Mouse (Mus musculus): ENCODE measurements around the gene Bricd5. TPM values are rescaled to one million over a fixed set of nuclear protein-coding genes. Genes with fewer than 3 reads are reported as not detected.

The Bricd5 gene
- polyA plus RNA-seq, 1 experiment from 2014 or later, result 0.68 TPM

GRCm38 (mm10) chr17:24477985-24478600, 4.4 kb downstream of the Bricd5 start:
- 57% methylated on average over 11 of the region's 11 CpGs for WGBS
- Histone ChIP-seq H3K9ac (replicated peaks; ENCODE audit: low read depth, low read length) (peak overlapping the region; percentile 78), H3K27ac (ENCODE audit: low read depth, low read length) (0 out of 2 replicates have a peak overlapping the region, but pooled peaks have one; percentile 34), H3K27me3 (ENCODE audit: control insufficient read depth, insufficient read depth, low read length) (no peaks in the 10 kb centered on the region), H3K9me3 (ENCODE audit: control insufficient read depth, low read length) (no peaks in the 10 kb centered on the region), H3K4me1 (ENCODE audit: control insufficient read depth, insufficient read depth, low read length) (peaks cover 17% of the 10 kb centered on the region), H3K4me3 (ENCODE audit: low read depth, low read length) (peak overlapping the region; percentile 70), H3K4me2 (ENCODE audit: low read depth, low read length) (peak overlapping the region; percentile 75), H3K36me3 (ENCODE audit: control insufficient read depth, insufficient read depth, low read length) (peaks cover 29% of the 10 kb centered on the region)
- ATAC-seq (ENCODE audit: low read depth), result peak; percentile 23

DNA sequence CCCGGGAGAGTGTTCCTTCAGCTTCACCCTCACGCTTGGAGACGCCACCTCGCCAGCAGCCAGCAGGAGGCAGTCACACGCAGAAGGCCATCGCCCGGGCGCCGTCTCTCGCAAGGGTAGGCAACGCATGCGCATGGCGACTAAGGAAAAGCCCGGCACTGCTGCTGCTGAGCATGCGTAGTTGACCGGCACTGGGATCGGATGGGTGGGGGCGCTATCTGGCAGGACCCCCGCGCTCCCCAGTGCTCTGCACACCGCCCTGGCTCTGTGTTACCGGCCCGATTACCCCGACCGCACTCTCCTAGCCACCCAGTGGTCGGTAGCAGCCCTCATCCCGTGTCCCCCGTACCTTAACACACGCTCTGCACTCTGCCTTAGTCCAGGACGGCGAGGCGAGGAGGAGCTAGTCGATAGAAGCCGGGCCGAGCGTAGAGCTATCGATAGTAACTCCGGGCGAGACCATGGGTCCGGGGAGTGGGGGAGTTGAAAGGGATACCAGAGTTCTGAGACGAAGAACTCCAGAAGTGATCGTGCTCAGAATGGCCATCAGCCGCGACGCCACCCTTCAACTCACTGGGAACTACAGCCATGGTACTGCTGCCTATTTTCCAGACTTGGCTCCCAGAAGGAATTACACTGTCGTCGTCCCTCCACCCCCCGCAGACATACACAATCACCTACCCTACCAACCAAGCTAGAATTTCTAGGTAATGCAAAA, 5.1 kb downstream of the Bricd5 start, which contains the start of gene Mlst8:
Gene Mlst8 (minus strand): TSS at position 416 of the 718 bp plus-strand sequence.
- peaks cover 28% of the 10 kb centered on the region for H3K36me3 ChIP-seq (ENCODE audit: control insufficient read depth, insufficient read depth, low read length)
- H3K4me2 ChIP-seq (ENCODE audit: low read depth, low read length), result peak within 1 kb of the TSS; percentile 75
- ATAC-seq (ENCODE audit: low read depth), result peak; percentile 93
- peak within 1 kb of the TSS; percentile 70 for H3K4me3 ChIP-seq (ENCODE audit: low read depth, low read length)
- H3K9me3 ChIP-seq (ENCODE audit: control insufficient read depth, low read length), result no peaks in the 10 kb centered on the region
- 0% methylated on average over 48 of the region's 48 CpGs for WGBS
- H3K9ac ChIP-seq (replicated peaks; ENCODE audit: low read depth, low read length), result peak within 1 kb of the TSS; percentile 78
- peaks cover 11% of the 10 kb centered on the region for H3K4me1 ChIP-seq (ENCODE audit: control insufficient read depth, insufficient read depth, low read length)
- peak within 1 kb of the TSS; percentile 95 for H3K27ac ChIP-seq (ENCODE audit: low read depth, low read length)
- H3K27me3 ChIP-seq (ENCODE audit: control insufficient read depth, insufficient read depth, low read length), result no peaks in the 10 kb centered on the region

- no peak for ATAC-seq (ENCODE audit: low read depth)
- H3K4me2 ChIP-seq (ENCODE audit: low read depth, low read length), result peak overlapping the region; percentile 30; the same call in 1 of the 2 replicates
- 30% methylated on average over 1 of the region's 1 CpGs for WGBS
- no peak overlapping the region for H3K9ac ChIP-seq (replicated peaks; ENCODE audit: low read depth, low read length)
- peak overlapping the region; percentile 70 for H3K4me3 ChIP-seq (ENCODE audit: low read depth, low read length)
- no peaks in the 10 kb centered on the region for H3K27me3 ChIP-seq (ENCODE audit: control insufficient read depth, insufficient read depth, low read length)
- H3K9me3 ChIP-seq (ENCODE audit: control insufficient read depth, low read length), result no peaks in the 10 kb centered on the region
- H3K4me1 ChIP-seq (ENCODE audit: control insufficient read depth, insufficient read depth, low read length), result peaks cover 8% of the 10 kb centered on the region
- peaks cover 24% of the 10 kb centered on the region for H3K36me3 ChIP-seq (ENCODE audit: control insufficient read depth, insufficient read depth, low read length)
- no peak overlapping the region; the same call in 1 of the 2 replicates for H3K27ac ChIP-seq (ENCODE audit: low read depth, low read length)
These were observed 5.7 kb downstream of the Bricd5 start for GRCm38 (mm10) chr17:24479431-24479830.

GRCm38 (mm10) chr17:24480201-24480826, 6.6 kb downstream of the Bricd5 start:
- no peak overlapping the region for H3K4me2 ChIP-seq (ENCODE audit: low read depth, low read length)
- no peaks in the 10 kb centered on the region for H3K9me3 ChIP-seq (ENCODE audit: control insufficient read depth, low read length)
- peaks cover 15% of the 10 kb centered on the region; the same call in 1 of the 2 replicates for H3K36me3 ChIP-seq (ENCODE audit: control insufficient read depth, insufficient read depth, low read length)
- ATAC-seq (ENCODE audit: low read depth), result no peak
- H3K27ac ChIP-seq (ENCODE audit: low read depth, low read length), result no peak overlapping the region
- peaks cover 9% of the 10 kb centered on the region for H3K4me1 ChIP-seq (ENCODE audit: control insufficient read depth, insufficient read depth, low read length)
- no peak overlapping the region for H3K4me3 ChIP-seq (ENCODE audit: low read depth, low read length)
- H3K9ac ChIP-seq (replicated peaks; ENCODE audit: low read depth, low read length), result no peak overlapping the region
- 60% methylated on average over 3 of the region's 3 CpGs for WGBS
- H3K27me3 ChIP-seq (ENCODE audit: control insufficient read depth, insufficient read depth, low read length), result no peaks in the 10 kb centered on the region

- Histone ChIP-seq H3K4me1 (ENCODE audit: control insufficient read depth, insufficient read depth, low read length) (peaks cover 12% of the 10 kb centered on the region), H3K27me3 (ENCODE audit: control insufficient read depth, insufficient read depth, low read length) (no peaks in the 10 kb centered on the region), H3K27ac (ENCODE audit: low read depth, low read length) (no peak overlapping the region), H3K4me2 (ENCODE audit: low read depth, low read length) (no peak overlapping the region), H3K9ac (replicated peaks; ENCODE audit: low read depth, low read length) (no peak overlapping the region), H3K36me3 (ENCODE audit: control insufficient read depth, insufficient read depth, low read length) (peaks cover 6% of the 10 kb centered on the region; the same call in 1 of the 2 replicates), H3K4me3 (ENCODE audit: low read depth, low read length) (no peak overlapping the region), H3K9me3 (ENCODE audit: control insufficient read depth, low read length) (no peaks in the 10 kb centered on the region)
- ATAC-seq (ENCODE audit: low read depth), result no peak
- WGBS, result 96% methylated on average over 20 of the region's 20 CpGs
These were observed 7.5 kb downstream of the Bricd5 start for GRCm38 (mm10) chr17:24481027-24481815.

DNA sequence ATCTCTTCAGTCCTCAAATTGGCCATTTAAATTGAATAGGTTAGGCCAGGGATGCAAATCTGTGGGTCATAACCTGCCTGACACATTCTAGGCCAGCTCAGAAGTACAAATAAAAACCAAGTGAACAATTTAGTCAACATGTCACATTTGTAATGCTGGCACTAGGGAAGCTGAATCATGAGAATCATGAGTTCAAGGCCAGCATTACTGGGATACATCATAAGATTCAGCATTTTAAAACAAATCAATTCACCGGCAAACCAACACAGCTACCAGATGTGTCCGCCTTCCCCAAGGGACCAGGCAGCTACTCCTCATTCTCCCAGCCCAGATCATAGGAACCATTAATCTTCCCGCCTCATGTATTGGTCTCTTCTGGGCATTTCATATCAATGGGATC, 9.8 kb downstream of the Bricd5 start:
- WGBS, result 52% methylated on average over 3 of the region's 3 CpGs
- Histone ChIP-seq H3K4me3 (ENCODE audit: low read depth, low read length) (no peak overlapping the region), H3K27ac (ENCODE audit: low read depth, low read length) (no peak overlapping the region), H3K9ac (replicated peaks; ENCODE audit: low read depth, low read length) (no peak overlapping the region), H3K27me3 (ENCODE audit: control insufficient read depth, insufficient read depth, low read length) (no peaks in the 10 kb centered on the region), H3K36me3 (ENCODE audit: control insufficient read depth, insufficient read depth, low read length) (no peaks in the 10 kb centered on the region), H3K4me2 (ENCODE audit: low read depth, low read length) (no peak overlapping the region), H3K9me3 (ENCODE audit: control insufficient read depth, low read length) (no peaks in the 10 kb centered on the region), H3K4me1 (ENCODE audit: control insufficient read depth, insufficient read depth, low read length) (peaks cover 13% of the 10 kb centered on the region; the same call in 1 of the 2 replicates)
- ATAC-seq (ENCODE audit: low read depth), result no peak

GRCm38 (mm10) chr17:24485090-24485860, 11.6 kb downstream of the Bricd5 start:
- H3K4me2 ChIP-seq (ENCODE audit: low read depth, low read length), result no peak overlapping the region
- peak overlapping the region; percentile 2; the same call in 1 of the 2 replicates for H3K9ac ChIP-seq (replicated peaks; ENCODE audit: low read depth, low read length)
- no peak for ATAC-seq (ENCODE audit: low read depth)
- H3K36me3 ChIP-seq (ENCODE audit: control insufficient read depth, insufficient read depth, low read length), result no peaks in the 10 kb centered on the region
- 43% methylated on average over 11 of the region's 11 CpGs for WGBS
- H3K4me1 ChIP-seq (ENCODE audit: control insufficient read depth, insufficient read depth, low read length), result peaks cover 23% of the 10 kb centered on the region
- H3K9me3 ChIP-seq (ENCODE audit: control insufficient read depth, low read length), result no peaks in the 10 kb centered on the region
- H3K27me3 ChIP-seq (ENCODE audit: control insufficient read depth, insufficient read depth, low read length), result no peaks in the 10 kb centered on the region
- peak overlapping the region; percentile 80 for H3K27ac ChIP-seq (ENCODE audit: low read depth, low read length)
- no peak overlapping the region for H3K4me3 ChIP-seq (ENCODE audit: low read depth, low read length)

- Histone ChIP-seq H3K36me3 (ENCODE audit: control insufficient read depth, insufficient read depth, low read length) (no peaks in the 10 kb centered on the region), H3K27ac (ENCODE audit: low read depth, low read length) (peak within 1 kb of the TSS; percentile 96), H3K27me3 (ENCODE audit: control insufficient read depth, insufficient read depth, low read length) (no peaks in the 10 kb centered on the region), H3K9me3 (ENCODE audit: control insufficient read depth, low read length) (no peaks in the 10 kb centered on the region), H3K4me1 (ENCODE audit: control insufficient read depth, insufficient read depth, low read length) (peaks cover 28% of the 10 kb centered on the region), H3K9ac (replicated peaks; ENCODE audit: low read depth, low read length) (peak within 1 kb of the TSS; percentile 84), H3K4me2 (ENCODE audit: low read depth, low read length) (peak within 1 kb of the TSS; percentile 69), H3K4me3 (ENCODE audit: low read depth, low read length) (peak within 1 kb of the TSS; percentile 70)
- peak; percentile 64 for ATAC-seq (ENCODE audit: low read depth)
- WGBS, result under 1% methylated on average over 42 of the region's 45 CpGs
These were observed 14.5 kb downstream of the Bricd5 start, which contains the start of gene Caskin1 for GRCm38 (mm10) chr17:24488186-24488661. TSS of gene Caskin1 (plus strand) at chr17:24488601.
